Mouse (Mus musculus) heart, adult 11 months (tissue): ENCODE measurements around the gene Gzmn.
"Not testable (repeated sequence)": the region's sequence is repeated elsewhere in the genome, so short reads cannot be mapped to it uniquely, and the experiment has no call there.

Experiments used
- DNase-seq: peaks from one replicate; pipeline ENCODE4 v3.0.0; 2022

Gene Gzmn

DNA sequence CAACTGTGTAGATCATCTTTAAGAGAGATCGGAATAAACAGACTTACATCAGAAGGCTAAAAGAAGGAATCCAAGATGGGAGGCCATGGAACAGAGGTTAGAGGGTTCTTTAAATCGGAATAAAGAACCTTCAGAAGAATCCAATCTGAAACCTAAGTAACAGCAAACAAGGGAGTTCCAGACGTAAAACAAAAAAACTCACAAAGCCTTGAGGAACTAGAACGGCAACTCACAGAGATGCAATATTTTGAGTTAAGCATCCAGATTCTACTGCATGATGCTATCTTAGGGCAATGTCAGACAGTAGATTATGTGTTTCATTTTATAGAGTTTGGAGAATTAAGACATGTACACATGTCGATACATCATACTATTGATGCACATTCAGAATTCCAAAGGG is at the start of gene Gzmn:
Gzmn (minus strand) TSS at position 101 of the 400 bp plus-strand sequence.
- no peak for DNase-seq

DNA sequence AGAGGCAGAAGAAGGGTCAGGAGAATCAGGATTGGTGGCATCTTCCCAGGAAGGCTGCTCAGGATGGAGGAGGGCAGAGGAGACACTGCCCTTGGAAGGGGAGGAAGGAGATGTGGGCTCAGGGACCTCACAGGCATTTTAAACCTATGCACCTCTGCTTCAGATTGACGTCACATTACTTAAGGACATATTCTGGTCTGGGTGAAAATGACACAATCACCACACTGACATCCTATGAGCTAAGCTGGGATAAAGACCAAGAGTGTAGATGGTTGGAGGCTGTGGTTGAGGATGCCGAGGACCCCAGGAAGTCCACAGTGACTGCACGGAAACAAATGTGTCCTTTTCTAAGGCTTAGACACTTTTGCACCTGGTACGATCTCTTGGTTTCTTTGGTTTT is 36.9 kb upstream of the Gzmn start, which contains the start of gene Gzmf:
Gzmf (minus strand) TSS at position 101 of the 400 bp plus-strand sequence.
- peak; percentile 36 for DNase-seq

DNA sequence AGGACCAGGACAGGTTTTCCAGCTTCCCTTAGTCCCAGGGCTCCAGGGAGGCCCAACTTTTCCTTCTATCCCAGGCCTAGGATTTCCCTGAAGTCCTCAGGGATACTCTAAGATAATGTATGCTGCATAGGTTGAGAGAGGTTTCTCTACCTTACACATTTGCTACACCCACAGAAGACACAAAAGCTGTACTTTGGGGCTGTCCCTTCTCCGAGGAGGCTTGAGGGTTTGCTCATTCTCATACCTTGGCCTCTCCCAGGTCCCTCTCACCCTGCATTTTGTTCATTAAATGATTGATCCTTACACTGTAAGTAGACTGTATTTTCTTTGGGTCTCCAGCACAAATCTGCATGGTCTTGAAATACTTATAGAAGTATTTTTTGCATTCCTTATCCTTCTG is 31.2 kb upstream of the Gzmn start:
- DNase-seq = peak; percentile 64

DNA sequence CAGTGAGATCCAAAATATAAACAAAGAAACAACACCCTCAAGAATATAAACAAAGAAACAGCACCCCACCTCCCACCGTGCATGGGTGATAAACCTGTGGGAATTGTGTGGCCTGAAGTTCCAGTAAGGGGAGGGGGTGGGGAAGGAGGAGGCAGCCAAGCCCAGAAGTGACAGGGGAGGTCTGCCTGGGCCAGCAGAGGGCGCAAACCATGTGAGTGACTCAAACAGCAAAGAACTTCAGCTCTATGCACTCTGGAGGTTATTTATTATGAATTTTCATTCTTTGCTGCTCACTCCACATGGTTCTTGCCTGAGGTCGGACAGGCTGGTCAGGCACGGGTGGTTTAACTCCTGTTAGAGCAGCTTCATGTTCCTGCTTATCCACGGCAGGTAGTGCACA is 30.6 kb upstream of the Gzmn start:
- DNase-seq = peak; percentile 64

DNA sequence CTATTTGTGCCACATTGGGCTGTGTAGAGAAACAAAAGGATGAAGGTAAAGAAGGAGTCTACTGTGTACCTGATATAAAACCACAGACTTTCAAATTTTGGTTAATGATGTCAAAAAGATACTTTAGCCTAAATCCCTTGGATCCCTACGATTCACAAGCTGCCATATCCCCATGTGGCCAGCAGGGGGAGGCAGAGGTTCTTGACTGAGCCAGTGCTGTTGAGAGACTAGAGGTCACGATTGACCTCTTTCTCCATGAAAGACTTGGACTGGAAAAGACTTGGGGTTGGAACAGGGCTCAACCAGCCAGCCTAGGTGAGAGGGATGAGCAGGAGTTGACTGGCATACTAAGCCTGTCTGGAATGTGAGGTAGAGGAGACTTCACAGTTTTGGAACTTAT is 29.6 kb upstream of the Gzmn start:
- peak; percentile 73 for DNase-seq

DNA sequence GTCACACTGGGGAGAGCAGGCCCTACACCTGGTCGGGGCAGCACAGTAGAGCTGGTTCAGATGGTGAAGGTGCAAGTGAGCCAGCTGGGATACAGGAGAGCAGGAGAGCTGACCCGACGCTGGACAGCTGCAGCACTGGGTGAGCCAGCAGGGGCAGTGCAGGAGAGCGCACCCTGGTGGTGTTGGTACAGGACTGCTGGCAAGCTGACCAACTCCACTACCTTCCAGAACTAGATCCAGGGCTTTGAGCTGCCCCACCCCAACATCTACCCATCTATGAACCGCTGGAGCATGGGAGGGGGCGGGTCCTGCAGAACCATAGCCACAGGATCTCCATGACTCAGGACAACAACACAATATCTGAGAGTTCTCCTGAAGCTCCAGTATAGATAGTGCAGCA is 12.5 kb upstream of the Gzmn start:
- DNase-seq = peak; percentile 68

DNA sequence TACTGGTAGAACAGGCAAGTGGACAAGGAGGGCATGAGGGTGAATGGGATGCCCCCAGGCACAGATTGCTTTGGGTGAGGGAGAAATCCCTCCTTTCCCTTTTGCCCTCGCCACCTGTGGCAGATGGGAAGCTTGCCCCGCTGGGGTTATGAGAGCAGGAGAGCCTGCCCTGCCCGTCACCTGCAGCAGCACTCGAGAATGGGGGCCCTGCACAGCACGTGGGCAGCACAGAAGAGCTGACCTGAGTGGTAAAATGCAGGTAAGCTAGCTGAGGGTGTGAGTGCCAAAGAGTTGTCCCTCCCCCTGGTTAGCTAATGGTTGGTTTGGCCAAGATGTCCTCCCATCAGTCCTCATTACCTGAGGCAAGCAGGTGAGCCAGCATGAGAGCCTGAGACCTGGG is 12.1 kb upstream of the Gzmn start:
- DNase-seq = peak; percentile 70

DNA sequence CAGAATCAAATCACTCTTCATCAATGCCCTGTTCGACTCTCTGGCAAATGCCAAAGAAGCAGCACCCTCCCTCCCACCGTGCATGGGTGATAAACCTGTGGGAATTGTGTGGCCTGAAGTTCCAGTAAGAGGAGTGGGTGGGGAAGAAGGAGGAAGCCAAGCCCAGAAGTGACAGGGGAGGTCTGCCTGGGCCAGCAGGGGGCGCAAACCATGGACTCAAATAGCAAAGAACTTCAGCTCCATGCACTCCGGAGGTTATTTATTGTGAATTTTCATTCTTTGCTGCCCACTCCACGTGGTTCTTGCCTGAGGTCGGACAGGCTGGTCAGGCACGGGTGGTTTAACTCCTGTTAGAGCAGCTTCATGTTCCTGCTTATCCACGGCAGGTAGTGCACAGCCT is 3.3 kb upstream of the Gzmn start:
- peak; percentile 79 for DNase-seq

DNA sequence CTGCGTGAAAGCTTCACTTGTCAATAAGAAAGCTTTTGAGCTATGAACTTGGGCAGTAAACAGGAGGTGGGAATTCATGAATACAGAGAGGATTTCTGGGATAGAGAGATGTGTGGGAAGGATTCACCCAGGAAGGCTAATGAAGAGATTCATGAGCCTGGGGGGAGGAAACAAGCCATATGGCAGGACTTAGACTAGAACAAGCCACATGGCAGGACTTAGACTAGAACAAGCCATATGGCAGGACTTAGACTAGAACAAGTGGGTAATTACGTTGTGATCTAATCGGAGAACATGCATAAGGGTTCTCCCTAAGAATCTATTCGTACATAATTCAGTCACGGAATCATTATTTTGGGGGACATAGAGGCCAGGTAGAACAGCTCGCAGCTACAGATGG is 1.0 kb downstream of the Gzmn start:
- no peak for DNase-seq

DNA sequence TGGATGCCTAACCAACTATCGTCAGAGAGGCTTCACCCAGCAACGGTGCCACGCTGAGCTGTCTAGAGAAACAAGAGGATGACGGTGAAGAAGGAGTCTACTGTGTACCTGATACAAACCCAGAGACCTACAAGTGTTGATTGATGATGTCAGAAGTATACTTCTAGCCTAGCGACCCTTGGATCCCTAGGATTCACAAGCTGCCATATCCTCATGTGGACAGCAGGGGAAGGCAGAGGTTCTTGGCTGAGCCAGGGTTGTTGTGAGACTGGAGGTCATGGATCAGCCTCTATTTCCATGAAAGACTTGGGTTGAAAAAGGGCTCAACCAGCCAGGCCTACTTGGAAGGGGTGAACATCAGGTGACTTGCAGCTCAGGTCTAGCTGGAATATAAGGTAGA is 1.7 kb downstream of the Gzmn start:
- no peak for DNase-seq

DNA sequence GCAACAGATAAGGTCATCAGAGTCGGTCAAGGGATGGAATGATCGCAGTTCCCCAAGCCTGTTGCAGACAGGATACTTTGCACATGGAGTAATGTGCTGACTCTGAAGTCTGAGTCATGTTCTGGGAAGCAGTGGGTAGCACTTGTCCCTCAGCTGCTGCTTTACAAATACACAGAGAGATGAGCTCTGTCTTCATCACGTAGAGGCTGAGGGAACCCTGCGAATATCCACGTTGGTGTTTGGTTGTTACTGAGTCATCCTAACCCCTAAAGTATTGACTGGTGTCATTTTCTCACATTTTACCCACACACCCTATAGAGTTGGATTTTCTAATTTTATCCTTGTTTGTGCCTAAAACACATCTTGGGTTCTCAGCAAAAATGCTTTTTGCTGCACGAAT is 6.4 kb downstream of the Gzmn start:
- DNase-seq = no peak

DNA sequence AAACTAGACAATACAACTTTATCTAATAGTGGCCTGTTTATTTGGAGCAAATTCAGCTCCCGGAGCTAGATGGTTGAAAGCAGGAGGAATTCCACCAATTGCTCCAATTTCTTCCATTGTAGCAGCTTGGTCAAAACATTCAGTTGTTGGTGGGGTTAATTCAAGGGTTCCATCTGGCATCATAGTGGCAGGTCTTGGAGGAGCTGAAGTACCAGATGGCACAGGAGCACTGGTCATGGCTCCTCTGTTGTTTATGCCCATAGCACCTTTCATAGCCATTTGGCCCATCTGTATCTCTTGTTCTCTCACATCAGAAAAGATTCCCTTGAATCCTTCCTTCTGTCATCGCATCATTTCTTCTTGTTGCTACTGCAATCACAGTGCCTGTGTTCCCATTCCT is 12.3 kb downstream of the Gzmn start:
- no peak for DNase-seq

DNA sequence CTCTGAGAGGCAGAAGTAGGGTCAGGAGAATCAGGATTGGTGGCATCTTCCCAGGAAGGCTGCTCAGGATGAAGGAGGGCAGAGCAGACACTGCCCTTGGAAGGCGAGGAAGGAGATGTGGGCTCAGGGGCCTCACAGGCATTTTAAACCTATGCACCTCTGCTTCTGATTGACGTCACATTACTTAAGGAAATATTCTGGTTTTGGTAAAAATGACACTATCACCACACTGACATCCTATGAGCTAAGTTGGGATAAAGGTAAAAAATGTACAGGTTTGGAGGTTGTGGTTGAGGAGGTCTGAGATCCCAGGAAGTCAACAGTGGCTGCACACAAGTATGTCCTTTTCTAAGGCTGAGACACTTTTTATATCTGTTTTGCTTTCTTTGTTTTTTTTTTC is 14.9 kb downstream of the Gzmn start, which contains the start of gene Gzmg:
Gzmg (minus strand) TSS at position 101 of the 400 bp plus-strand sequence.
- not testable (repeated sequence) for DNase-seq

DNA sequence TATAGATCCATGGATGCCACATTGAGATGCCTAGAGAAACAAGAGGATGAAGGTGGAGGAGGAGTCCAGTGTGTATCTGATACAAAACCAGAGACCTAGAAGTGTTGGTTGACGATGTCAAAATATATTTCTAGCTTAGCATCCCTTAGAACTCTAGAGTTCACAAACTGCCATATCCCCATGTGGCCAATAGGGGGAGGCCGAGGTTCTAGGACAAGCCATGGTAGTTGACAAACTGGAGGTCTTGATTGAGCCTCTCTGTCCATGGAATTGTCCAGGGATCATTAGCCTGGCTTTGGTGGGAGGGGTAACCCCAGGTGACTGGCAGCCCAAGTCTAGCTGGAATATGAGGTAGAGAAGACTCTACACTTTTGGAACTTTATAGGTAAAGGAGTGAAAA is 19.1 kb downstream of the Gzmn start:
- DNase-seq = peak; percentile 79

DNA sequence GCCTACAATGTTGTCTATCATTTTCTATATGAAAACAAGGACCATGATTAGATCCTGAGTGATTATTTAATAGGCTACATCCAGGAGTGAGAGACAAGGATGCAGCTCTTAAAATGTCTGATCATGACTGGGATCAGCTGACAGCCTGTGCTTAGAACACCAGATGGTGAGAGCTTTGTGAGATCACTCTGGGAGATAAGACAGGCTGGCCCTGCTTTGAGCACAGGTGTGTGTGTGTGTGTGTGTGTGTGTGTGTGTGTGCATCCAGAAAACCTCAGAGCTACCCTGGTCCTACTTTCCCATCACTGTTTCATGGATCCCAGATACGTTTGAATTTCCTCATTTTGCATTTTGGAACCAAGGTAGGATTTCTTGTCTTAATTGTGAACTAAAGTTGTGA is 40.7 kb downstream of the Gzmn start:
- peak; percentile 46 for DNase-seq

DNA sequence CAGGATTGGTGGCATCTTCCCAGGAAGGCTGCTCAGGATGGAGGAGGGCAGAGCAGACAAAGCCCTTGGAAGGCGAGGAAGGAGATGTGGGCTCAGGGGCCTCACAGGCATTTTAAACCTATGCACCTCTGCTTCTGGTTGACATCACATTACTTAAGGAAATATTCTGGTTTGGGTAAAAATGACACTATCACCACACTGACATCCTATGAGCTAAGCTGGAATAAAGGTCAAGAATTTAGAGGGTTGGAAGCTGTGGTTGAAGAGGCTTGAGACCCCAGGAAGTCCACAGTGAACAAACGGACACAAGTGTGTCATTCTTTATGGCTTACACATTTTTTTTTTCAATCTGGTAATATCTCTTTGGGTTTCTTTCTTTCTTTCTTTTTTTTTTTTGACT is 41.9 kb downstream of the Gzmn start, which contains the start of gene Gzmd:
Gzmd (minus strand) TSS at position 101 of the 400 bp plus-strand sequence.
- not testable (repeated sequence) for DNase-seq

DNA sequence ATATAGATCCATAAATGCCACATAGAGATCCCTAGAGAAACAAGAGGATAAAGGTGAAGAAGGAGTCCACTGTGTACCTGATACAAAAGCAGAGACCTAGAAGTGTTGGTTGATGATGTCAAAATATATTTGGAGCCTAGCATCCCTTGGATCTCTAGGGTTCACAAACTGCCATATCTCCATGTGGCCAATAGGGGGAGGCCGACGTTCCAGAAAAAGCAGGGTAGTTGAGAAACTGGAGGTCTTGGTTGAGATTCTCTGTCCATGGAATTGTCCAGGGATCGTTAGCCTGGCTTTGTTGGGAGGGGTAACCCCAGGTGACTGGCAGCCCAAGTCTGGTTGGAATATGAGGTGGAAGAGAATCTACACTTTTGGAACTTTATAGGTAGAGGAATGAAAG is 46.1 kb downstream of the Gzmn start:
- no peak for DNase-seq

DNA sequence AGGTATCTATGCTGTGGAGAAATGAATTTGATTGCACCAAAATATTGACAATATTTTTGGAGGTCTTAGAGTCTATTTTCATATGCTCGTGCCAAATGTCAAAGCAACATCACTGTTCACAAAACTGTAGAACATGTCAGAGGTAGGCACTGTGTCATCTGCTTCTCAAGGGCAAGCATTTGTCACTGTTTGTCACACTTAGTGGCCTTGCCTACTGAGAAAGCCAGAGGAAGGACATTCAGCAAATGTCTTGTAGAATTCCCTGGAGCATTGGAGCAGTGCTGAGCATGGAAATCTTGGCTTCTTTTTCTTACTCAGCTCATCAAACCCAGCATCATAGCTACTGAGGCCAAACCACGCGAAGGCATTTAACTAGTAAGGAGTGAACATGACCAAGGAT is 50.9 kb downstream of the Gzmn start:
- DNase-seq = no peak

DNA sequence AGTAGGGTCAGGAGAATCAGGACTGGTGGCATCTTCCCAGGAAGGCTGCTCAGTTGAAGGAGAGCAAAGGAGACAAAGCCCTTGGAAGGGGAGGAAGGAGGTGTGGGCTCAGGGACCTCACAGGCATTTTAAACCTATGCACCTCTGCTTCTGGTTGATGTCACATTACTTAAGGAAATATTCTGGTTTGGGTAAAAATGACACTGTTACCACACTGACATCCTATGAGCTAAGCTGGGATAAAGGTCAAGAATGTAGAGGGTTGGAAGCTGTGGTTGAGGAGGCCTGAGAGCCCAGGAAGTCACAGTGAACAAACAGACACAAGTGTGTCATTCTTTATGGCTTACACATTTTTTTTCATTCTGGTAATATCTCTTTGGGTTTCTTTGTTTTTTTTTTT is 53.9 kb downstream of the Gzmn start, which contains the start of gene Gzme:
Gzme (minus strand) TSS at position 101 of the 400 bp plus-strand sequence.
- DNase-seq = peak; percentile 4
